Mouse (Mus musculus) MEL (cell line): Measurements from ENCODE around the gene Hist1h3a. TPM values are rescaled to one million over a fixed set of nuclear protein-coding genes. Genes with fewer than 3 reads are reported as not detected.

Experiments
- DNase-seq: peaks from one replicate; pipeline ENCODE4 v3.0.0; 2011; ENCODE audit warnings: low read depth, low spot score
- H3K27ac ChIP-seq: 2 replicates; pipeline ENCODE4 v1.5.1; 2012; ENCODE audit warnings: low read depth, mild to moderate bottlenecking, control low read depth, low read length, moderate library complexity; ENCODE audit not compliant: control insufficient read depth
- H3K27me3 ChIP-seq, 2 experiments: fragments of 150-350 bp in 1 of 2; sonication (generic) in 1 of 2; 2 replicates each; pipeline ENCODE4 v1.6.1; 2012; ENCODE audit warnings: low read length in 2 of 2, mild to moderate bottlenecking in 2 of 2, improper control_type of control experiment in 1 of 2, moderate library complexity in 1 of 2; ENCODE audit not compliant: insufficient read depth in 2 of 2, control insufficient read depth in 1 of 2
- H3K36me3 ChIP-seq, 2 experiments: 2 replicates each; pipeline ENCODE4 v1.6.1; 2012 to 2014; ENCODE audit warnings: low read length in 2 of 2, improper control_type of control experiment in 1 of 2, inconsistent platforms in 1 of 2, mild to moderate bottlenecking in 1 of 2; ENCODE audit not compliant: insufficient read depth in 2 of 2, control insufficient read depth in 1 of 2
- H3K4me1 ChIP-seq, 2 experiments: fragments of 150-350 bp in 1 of 2; sonication (generic) in 1 of 2; 2 replicates each; pipeline ENCODE4 v1.6.1; 2012; ENCODE audit warnings: low read length in 2 of 2, improper control_type of control experiment in 1 of 2, mild to moderate bottlenecking in 1 of 2; ENCODE audit not compliant: insufficient read depth in 2 of 2, control insufficient read depth in 1 of 2
- H3K4me3 ChIP-seq, 2 experiments: fragments of 150-350 bp in 1 of 2; sonication (generic) in 1 of 2; 2 replicates each; pipeline ENCODE4 v1.5.1; 2012; ENCODE audit warnings: low read depth in 2 of 2, low read length in 2 of 2, mild to moderate bottlenecking in 2 of 2, moderate library complexity in 2 of 2, control low read depth in 1 of 2, improper control_type of control experiment in 1 of 2; ENCODE audit not compliant: control insufficient read depth in 1 of 2, insufficient read depth in 1 of 2
- H3K79me2 ChIP-seq: 2 replicates; pipeline ENCODE4 v1.6.1; 2012; ENCODE audit warnings: mild to moderate bottlenecking, low read length, moderate library complexity; ENCODE audit not compliant: control insufficient read depth, poor library complexity, insufficient read depth
- H3K9ac ChIP-seq: 2 replicates; pipeline ENCODE4 v1.6.1; 2012; ENCODE audit warnings: low read depth, mild to moderate bottlenecking, control low read depth, low read length, moderate library complexity; ENCODE audit not compliant: control insufficient read depth, poor library complexity, severe bottlenecking
- H3K9me3 ChIP-seq: fragments of 150-350 bp; sonication (generic); replicated peaks from 2 replicates; pipeline ENCODE4 v1.6.1; 2012; ENCODE audit warnings: mild to moderate bottlenecking, low read length, improper control_type of control experiment, moderate library complexity; ENCODE audit not compliant: insufficient read depth
- CHD1 ChIP-seq: IDR thresholded peaks from 2 replicates; pipeline ENCODE4 v1.6.1; 2012; ENCODE audit warnings: low read depth, mild to moderate bottlenecking, inconsistent platforms, low read length, improper control_type of control experiment
- CHD2 ChIP-seq: IDR thresholded peaks from 2 replicates; pipeline ENCODE4 v1.6.1; 2011; ENCODE audit warnings: low read length, improper control_type of control experiment
- CTCF ChIP-seq, 3 experiments: IDR thresholded peaks in 2 of 3; conservative IDR thresholded peaks in 1 of 3; 2 replicates each; pipeline ENCODE4 v1.5.1; 2011 to 2012; ENCODE audit warnings: low read length in 3 of 3, low read depth in 2 of 3, mild to moderate bottlenecking in 2 of 3, improper control_type of control experiment in 1 of 3, inconsistent platforms in 1 of 3, mixed read lengths in 1 of 3, moderate library complexity in 1 of 3; ENCODE audit not compliant: control insufficient read depth in 1 of 3, insufficient read depth in 1 of 3, poor library complexity in 1 of 3, severe bottlenecking in 1 of 3
- ELF1 ChIP-seq: IDR thresholded peaks from 2 replicates; pipeline ENCODE4 v1.6.1; 2014; ENCODE audit warnings: low read depth, mild to moderate bottlenecking, inconsistent platforms, low read length, improper control_type of control experiment, moderate library complexity
- ETS1 ChIP-seq: IDR thresholded peaks from 2 replicates; pipeline ENCODE4 v1.6.1; 2012; ENCODE audit warnings: low read depth, mild to moderate bottlenecking, inconsistent platforms, low read length, improper control_type of control experiment, moderate library complexity
- KAT2A ChIP-seq: conservative IDR thresholded peaks from 2 replicates; pipeline ENCODE4 v1.6.1; 2012; ENCODE audit warnings: low read depth, low read length, improper control_type of control experiment, inconsistent platforms
- MAX ChIP-seq: IDR thresholded peaks from 2 replicates; pipeline ENCODE4 v1.6.1; 2011; ENCODE audit warnings: low read length, improper control_type of control experiment
- MEF2A ChIP-seq: IDR thresholded peaks from 2 replicates; pipeline ENCODE4 v1.6.1; 2014; ENCODE audit warnings: low read depth, mild to moderate bottlenecking, inconsistent platforms, low read length, improper control_type of control experiment; ENCODE audit not compliant: poor library complexity, insufficient replicate concordance, severe bottlenecking; ENCODE audit errors: extremely low read depth
- MXI1 ChIP-seq: IDR thresholded peaks from 2 replicates; pipeline ENCODE4 v1.6.1; 2011; ENCODE audit warnings: mild to moderate bottlenecking, low read depth, low read length, improper control_type of control experiment
- MYB ChIP-seq: IDR thresholded peaks from 2 replicates; pipeline ENCODE4 v1.6.1; 2011; ENCODE audit warnings: mild to moderate bottlenecking, low read depth, low read length, improper control_type of control experiment
- MYC ChIP-seq: IDR thresholded peaks from 2 replicates; pipeline ENCODE4 v1.6.1; 2011; ENCODE audit warnings: low read depth, mild to moderate bottlenecking, low read length, improper control_type of control experiment, moderate library complexity
- NELFE ChIP-seq: IDR thresholded peaks from 2 replicates; pipeline ENCODE4 v1.6.1; 2011; ENCODE audit warnings: low read depth, low read length, improper control_type of control experiment
- POLR2AphosphoS2 ChIP-seq: IDR thresholded peaks from 2 replicates; pipeline ENCODE4 v1.6.1; 2011; ENCODE audit warnings: low read length, improper control_type of control experiment
- POLR2AphosphoS5 ChIP-seq: IDR thresholded peaks from 2 replicates; pipeline ENCODE4 v1.6.1; 2012; ENCODE audit warnings: low read depth, borderline replicate concordance, mild to moderate bottlenecking, inconsistent platforms, low read length, moderate library complexity, mixed read lengths
- SIN3A ChIP-seq: IDR thresholded peaks from 2 replicates; pipeline ENCODE4 v1.6.1; 2012; ENCODE audit warnings: low read length, improper control_type of control experiment, inconsistent platforms
- TAL1 ChIP-seq: IDR thresholded peaks from 2 replicates; pipeline ENCODE4 v1.6.1; 2012; ENCODE audit warnings: mild to moderate bottlenecking, inconsistent platforms, low read length, moderate library complexity, mixed read lengths
- TBP ChIP-seq: IDR thresholded peaks from 2 replicates; pipeline ENCODE4 v1.8.0; 2011; ENCODE audit warnings: low read depth, low read length, improper control_type of control experiment
- ZNF384 ChIP-seq: IDR thresholded peaks from 2 replicates; pipeline ENCODE4 v1.6.1; 2012; ENCODE audit warnings: low read depth, mild to moderate bottlenecking, inconsistent platforms, low read length, improper control_type of control experiment
- polyA plus RNA-seq, 2 experiments: library from polyadenylated mRNA; stranded (reverse) in 1 of 2; unstranded in 1 of 2; fragments of >175 nt in 1 of 2; fragments of >200 nt in 1 of 2; gene quantifications; 2 replicates each; pipeline versions ENCODE4 v1.2.1 to v1.2.4; 2012; ENCODE audit warnings: low replicate concordance in 2 of 2, low read depth in 1 of 2; ENCODE audit not compliant: insufficient read length in 2 of 2, insufficient read depth in 1 of 2, missing spikeins in 1 of 2
- total RNA-seq: library from RNA; depleted of rRNA; stranded (reverse); fragments of 300-350 nt; gene quantifications from 2 replicates; pipeline ENCODE4 v1.2.3, GENCODE M21; 2012

Hist1h3a gene
- total and polyA plus RNA-seq, 3 experiments, result 6.5 to 1,097 TPM; not detected in 1

GRCm38 (mm10) chr13:23728472-23729191 is 33.6 kb downstream of the Hist1h3a start:
- Histone ChIP-seq H3K4me1 (peaks cover 7 to 14% of the 10 kb centered on the region in 2 experiments), H3K27ac (no peak overlapping the region)

GRCm38 (mm10) chr13:23725213-23725612 is 37.0 kb downstream of the Hist1h3a start:
- H3K9me3 ChIP-seq, result no peaks in the 10 kb centered on the region
- H3K9ac ChIP-seq, result no peak overlapping the region; the same call in 1 of the 2 replicates
- H3K4me3 ChIP-seq, result no peak overlapping the region
- H3K27me3 ChIP-seq, result no peaks in the 10 kb centered on the region
- peaks cover 0 to 15% of the 10 kb centered on the region in 2 experiments; a peak in 2 of 4 replicates for H3K36me3 ChIP-seq
- H3K27ac ChIP-seq, result no peak overlapping the region
- H3K4me1 ChIP-seq, result peaks cover 7 to 23% of the 10 kb centered on the region in 2 experiments
- no peaks in the 10 kb centered on the region for H3K79me2 ChIP-seq
- TF ChIP-seq POLR2AphosphoS2, result no peak
- TF ChIP-seq NELFE, result no peak
- no peak for TF ChIP-seq TBP
- 0 out of 2 replicates have a peak, but pooled peaks have one; percentile 3 for TF ChIP-seq ETS1
- peak; percentile 36 for DNase-seq

More at GRCm38 (mm10) chr13:23728472-23729191, 33.6 kb downstream of the Hist1h3a start:
- H3K4me3 ChIP-seq, result no peak overlapping the region
- TF ChIP-seq POLR2AphosphoS5 (no peak), CHD1 (no peak), ZNF384 (no peak), MEF2A (no peak), TAL1 (no peak), MAX (no peak), MXI1 (no peak), KAT2A (no peak), CHD2 (no peak), ETS1 (no peak), CTCF (IDR thresholded peaks at IDR 0.05 in 2 of 3, conservative IDR thresholded peaks at IDR 0.05 in 1 of 3; ENCODE audit: control insufficient read depth in 1 of 3, insufficient read depth in 1 of 3, low read depth in 2 of 3, low read length in 3 of 3, poor library complexity in 1 of 3, severe bottlenecking in 1 of 3) (no peak), MYB (no peak), SIN3A (no peak), MYC (no peak), ELF1 (no peak)
- TF ChIP-seq, all 39 proteins: peak for 0
- H3K79me2 ChIP-seq, result no peaks in the 10 kb centered on the region
- no peaks in the 10 kb centered on the region for H3K9me3 ChIP-seq
- no peak for DNase-seq
- H3K36me3 ChIP-seq, result peaks cover 0 to 14% of the 10 kb centered on the region in 2 experiments; a peak in 2 of 4 replicates
- H3K9ac ChIP-seq, result no peak overlapping the region
- H3K27me3 ChIP-seq, result no peaks in the 10 kb centered on the region
